Mouse (Mus musculus): ENCODE results near the gene Tacr3. TPM values are rescaled to one million over a fixed set of nuclear protein-coding genes. Genes with fewer than 3 reads are reported as not detected.

The Tacr3 gene
- polyA plus RNA-seq (2012; rRNA removed) = 1.2 and 1.6 TPM in 2 replicates

DNA sequence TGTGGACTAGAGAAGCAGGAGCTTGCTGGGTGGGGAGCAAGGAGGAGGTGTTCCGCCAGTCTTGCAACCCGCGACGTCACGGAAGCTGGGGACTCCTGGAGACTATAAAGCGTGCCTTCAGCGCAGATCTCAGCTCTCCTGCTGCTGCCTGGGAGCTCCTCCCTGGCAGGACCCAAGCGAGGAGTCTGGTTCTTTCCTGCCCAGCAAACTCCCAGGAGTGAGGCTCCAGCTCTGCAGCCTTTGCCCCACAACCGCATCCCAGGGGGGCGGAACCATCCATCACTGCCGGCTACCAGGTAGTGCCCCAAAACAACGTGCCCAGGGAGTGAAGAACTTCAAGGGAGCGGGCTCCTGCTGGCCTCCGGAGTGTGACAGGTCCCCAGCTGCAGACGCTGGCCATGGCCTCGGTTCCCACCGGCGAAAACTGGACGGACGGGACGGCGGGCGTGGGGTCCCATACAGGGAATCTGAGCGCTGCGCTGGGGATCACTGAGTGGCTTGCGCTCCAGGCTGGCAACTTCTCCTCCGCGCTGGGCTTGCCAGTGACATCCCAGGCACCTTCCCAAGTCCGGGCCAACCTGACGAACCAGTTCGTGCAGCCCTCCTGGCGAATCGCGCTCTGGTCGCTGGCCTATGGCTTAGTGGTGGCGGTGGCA is at the start of gene Tacr3:
Gene Tacr3, plus strand, starts transcription at position 133 of the 656 bp plus-strand sequence.

